Mouse (Mus musculus) spleen, postnatal 14 days (tissue): ENCODE measurements around the gene Ppp1r13b.
"Not testable (repeated sequence)": the region's sequence is repeated elsewhere in the genome, so short reads cannot be mapped to it uniquely, and the experiment has no call there.

Experiments
- DNase-seq, 2 experiments: peaks; one replicate each; pipeline ENCODE4 v3.0.0; 2021 to 2022; ENCODE audit warnings: low spot score in 2 of 2

Ppp1r13b gene

DNA sequence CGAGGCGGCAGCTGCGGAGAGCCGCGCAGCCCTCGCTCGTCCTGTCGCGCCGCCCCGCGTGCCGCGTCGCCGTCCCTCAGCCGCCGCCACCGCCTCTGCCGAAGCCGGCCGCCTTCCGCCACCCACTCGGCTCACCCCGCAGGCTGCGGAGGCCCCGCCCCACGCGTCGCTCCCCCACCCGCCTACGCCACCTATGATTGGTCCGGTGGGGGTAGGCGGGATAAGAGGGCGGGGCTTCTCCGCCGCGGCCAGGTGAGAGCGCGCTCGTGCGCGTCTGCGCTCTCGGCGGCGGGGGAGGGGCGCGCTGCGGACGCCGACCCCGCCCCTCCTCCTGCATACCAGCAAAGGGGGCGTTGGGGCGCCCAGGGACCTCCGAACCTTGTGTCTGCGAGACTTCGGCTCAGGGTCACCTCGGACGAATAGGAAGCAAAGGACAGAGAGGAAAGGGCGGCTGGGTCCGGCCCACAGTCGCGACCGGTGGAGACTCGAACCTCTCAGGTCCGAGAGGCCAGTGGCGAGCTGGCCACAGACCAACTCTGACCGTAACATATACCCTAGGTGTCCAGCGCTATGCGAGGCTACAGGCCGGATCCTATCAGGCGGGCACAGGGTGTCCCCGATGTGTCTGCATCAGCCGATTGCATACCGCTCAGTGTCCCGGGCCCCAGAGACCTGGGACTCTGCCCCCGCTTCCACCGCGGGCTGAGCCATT lies at the start of gene Ppp1r13b:
Ppp1r13b (minus strand) TSS at position 141 of the 712 bp plus-strand sequence.
- peak; percentile 88 to 91 for DNase-seq

DNA sequence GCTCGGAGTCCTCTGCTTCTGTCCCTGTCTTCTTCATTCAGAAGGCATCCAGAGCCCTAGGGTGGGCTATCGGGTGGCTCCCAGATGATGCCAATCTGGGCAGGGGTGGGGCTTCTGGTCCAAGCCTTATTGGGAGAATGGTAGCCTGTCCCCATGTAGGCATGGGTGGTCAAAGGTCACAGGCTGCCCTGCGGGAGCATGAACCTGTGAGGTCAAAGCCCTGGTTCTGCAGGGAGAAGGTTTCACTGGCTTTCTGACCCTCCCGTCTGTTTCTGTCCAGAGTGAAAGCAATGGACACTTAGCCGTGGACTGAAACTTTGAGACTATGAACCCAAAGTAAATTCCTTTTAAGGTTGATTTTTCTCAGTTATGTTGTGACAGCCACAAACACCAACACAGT lies 48.3 kb upstream of the Ppp1r13b start:
- DNase-seq: no peak

DNA sequence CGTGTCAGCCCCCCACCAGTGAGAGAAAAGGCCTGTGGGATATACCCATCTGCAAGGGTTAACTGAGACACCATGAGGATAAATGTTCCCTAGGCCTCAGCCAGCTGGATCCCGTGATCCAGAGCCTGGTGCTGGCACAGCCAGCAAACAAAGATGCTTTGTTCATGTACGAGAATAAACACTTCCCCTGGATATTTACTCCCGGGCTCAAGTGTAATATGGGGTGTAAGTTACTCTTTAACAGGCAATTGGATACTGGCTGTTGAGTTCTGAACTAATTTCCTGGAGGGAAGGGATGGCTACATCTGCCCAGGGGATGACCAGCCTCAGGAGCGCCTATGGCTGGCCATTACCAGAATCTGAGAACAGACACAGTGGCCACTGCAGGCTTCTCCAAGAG lies 43.8 kb upstream of the Ppp1r13b start:
- no peak for DNase-seq

DNA sequence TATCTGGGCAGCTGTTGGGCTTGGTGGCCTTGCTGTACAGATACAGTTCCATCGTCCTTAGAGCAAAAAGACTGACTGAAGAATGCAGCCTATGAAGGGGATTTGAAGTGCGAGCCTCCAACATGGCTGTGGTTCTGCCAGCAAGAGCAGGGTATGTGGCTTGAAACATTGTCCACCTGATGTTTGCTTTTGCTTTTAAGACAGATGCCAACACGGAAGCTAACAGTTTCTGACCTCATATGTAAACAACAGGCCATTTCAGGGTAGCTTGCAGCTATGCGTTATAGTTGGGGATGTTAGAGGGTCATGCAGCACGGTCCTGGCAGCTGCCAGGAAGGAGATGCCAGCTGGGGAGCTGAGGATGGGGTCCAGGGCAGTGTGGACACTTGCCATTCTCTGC lies 42.6 kb upstream of the Ppp1r13b start:
- no peak for DNase-seq

DNA sequence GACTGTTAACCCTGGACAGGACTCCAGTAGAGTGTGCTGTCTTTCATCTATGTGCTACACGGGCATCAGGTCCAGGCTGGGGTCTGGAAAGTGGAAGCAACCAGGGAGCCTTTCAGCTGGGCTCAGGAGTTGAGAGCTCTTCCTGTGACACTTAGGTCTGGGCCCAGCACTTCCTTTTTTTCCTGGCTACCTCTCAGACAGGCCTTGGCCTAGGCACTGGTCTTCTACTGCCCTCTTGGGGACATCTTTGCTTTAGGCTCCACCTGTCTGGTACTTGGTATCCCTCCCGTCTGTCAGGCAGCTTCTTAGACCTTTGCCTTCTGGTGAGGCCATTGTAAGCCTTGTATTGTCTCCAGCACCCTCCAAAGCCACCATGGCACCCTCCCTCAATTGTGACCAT lies 38.8 kb upstream of the Ppp1r13b start:
- DNase-seq: peak; percentile 24 to 51

DNA sequence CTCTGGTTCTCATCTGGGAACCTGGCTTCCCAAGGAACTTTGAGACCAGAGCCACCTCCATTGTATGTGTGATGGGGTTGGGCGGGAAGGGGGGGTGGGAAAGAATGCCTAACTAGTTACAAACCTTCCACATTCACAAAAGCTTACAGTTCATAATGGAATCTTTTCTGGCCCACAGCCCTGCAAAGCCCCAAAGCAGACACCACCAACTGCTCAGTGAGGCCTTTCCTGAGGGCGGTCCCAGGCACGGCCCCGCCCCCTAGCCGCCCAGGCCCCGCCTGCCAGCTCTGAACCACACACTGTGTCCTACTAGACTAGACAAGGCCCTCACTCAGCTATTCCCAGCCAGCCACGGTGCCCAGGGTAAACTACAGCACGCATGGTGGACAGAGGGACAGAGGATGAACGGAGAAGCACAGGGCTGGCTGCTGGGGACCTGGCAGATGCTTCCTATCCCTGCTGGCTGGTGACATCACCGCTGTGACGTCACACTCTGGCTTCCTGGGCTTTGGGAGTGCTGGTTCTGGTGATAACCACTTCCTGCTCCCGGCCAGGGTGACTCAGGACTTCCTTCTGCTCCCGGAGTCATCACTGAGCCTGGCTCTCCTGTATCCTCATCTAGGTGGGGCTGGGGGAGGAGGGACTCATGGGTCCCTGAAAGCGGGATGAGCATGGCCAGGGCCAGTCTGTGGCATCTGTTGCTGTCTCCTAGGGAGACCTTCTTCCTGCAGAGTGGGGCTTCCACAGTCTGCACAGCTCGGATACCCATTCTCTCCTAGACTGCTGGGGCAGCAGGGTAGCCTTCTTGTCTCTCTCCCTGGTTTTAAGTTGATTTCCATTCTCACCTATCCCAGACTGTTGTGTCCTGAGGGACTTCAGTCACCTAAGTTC lies 38.1 kb upstream of the Ppp1r13b start:
- DNase-seq: not testable (repeated sequence)

DNA sequence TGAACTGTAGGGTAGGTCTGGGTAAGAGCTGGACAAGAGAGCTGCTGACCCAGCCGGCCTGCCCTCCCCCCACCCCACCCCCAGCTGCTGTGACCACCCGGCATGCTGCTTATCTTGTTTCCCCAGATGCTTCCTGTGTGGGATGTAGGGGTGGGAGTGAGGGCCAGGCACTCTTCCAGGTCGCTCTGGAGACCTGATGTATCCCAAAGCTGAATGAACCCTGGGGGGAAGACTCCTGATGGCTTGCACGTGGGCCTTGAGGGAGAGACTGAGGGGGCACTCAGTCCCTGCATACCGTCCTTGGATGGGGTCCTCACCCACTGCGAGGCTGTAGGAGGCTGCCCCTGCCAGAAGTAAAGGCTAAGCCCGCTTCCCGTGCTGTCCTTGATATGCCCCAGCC lies 37.2 kb upstream of the Ppp1r13b start:
- DNase-seq: no peak

DNA sequence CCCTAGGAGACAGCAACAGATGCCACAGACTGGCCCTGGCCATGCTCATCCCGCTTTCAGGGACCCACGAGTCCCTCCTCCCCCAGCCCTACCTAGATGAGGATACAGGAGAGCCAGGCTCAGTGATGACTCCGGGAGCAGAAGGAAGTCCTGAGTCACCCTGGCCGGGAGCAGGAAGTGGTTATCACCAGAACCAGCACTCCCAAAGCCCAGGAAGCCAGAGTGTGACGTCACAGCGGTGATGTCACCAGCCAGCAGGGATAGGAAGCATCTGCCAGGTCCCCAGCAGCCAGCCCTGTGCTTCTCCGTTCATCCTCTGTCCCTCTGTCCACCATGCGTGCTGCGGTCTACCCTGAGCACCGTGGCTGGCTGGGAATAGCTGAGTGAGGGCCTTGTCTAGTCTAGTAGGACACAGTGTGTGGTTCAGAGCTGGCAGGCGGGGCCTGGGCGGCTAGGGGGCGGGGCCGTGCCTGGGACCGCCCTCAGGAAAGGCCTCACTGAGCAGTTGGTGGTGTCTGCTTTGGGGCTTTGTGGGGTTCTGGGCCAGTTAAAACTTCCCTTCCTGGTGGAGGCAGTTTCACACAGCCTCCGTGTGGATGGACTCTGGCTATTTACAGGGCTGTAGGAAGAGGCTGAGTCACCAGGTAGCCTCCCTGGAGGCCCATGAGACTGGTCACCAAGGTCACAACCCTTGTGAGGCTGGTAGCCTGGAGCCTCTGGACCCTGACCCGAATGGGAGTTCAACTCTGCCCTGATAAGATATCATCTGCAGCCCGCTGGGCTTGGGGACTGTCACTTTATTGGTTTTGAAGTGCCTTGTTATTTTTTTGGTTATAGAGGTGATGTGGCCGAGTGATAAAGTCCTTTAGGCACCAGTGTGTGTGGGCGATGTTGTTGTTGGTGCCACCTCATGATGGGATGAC lies 36.4 kb upstream of the Ppp1r13b start:
- not testable (repeated sequence) for DNase-seq

DNA sequence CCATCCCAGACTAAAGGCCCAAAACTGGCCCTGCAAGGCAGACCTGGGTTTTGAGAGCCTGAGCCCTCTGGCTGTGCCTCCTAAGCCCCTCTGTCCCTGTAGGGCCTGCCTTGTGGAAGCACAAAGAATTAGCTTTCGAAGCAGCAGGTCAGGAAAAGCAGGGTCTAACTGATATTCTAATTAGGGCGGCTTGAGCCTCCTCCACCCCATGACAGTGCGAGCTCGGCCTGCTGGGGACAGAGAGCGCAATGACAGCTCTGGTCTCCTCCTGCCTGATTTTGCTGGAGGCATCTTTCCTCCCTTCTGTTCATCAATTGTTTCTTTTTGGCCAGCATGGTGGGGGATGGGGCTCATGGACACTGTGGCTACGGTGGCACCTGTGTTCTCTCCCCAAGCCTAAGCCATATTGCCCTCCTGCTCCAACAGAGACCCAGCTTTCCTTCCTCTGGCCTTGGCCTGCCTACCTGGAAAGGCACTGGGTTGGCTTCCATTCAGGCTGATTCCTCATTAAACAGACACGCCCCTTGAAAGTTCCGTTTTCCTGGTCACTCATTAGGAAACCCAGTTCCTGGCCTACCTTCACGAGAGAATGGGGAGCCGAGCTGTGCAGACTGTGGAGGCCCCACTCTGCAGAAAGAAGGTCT lies 35.6 kb upstream of the Ppp1r13b start:
- DNase-seq: no peak

DNA sequence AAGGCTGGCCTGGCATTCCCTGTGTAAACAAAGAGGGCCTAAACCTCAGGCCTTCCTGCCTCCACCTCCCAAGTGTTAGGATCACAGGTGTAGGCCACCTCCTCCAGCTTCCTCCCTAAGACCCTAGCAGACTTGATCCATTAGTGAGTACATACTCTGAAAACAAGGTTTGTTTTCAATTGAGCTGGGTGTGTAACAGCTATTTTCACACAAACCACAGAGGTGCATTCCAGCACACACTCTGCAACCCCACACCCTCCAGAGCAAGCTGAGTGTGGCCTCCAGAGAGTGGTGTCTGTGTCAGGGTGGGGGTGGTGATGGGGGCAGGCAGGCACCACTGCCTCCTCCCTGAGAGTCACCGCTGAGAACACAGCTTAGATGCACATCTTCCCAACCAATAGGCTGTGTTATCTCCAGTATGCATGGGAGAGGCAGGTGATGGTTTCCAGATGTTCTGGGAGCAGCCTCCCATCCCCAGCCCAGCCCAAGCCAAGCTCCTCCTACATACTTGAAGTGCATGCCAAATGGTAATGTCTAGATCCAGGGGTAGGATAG lies 30.8 kb upstream of the Ppp1r13b start:
- DNase-seq: no peak

DNA sequence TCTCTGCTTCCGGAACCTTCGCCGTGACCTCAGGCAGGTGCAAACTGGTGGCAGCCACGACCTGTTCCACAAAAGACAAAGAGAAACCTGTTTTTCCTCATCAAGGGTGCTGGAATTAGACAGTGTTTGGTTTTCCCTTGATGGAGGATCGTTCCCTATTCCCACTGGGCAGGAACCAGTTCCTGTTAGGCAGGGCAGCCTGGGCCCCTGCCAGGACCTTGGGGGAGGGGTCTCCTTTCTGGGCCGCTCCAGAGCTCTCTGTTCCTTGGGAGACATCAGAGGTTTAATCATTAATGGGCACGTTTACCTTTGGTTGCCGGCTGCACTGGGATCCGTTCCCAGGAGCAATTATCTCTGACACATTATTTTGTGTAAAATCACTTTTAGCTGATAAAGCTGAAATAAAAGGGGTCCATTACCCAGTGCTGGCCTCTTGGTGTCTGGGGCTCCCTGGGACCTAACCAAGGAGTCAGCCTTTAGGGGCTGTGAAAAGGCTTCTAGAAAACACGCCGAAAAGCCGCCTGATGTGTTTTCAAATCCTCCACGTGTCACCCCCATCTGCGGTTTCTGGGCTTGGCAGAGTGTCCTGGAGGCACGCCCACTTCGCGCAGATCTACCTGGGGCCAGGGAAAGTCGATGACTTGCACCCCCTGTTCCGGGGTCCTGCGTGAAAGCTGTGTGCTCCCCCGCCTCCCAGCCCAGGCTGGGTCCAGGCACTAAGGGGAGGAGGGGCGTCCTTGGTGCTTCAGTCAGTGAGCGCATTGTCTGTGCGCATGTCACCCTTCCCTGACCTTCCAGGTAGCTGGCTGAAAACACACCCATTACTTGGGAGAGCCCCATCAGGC lies 29.0 kb upstream of the Ppp1r13b start:
- DNase-seq: no peak

DNA sequence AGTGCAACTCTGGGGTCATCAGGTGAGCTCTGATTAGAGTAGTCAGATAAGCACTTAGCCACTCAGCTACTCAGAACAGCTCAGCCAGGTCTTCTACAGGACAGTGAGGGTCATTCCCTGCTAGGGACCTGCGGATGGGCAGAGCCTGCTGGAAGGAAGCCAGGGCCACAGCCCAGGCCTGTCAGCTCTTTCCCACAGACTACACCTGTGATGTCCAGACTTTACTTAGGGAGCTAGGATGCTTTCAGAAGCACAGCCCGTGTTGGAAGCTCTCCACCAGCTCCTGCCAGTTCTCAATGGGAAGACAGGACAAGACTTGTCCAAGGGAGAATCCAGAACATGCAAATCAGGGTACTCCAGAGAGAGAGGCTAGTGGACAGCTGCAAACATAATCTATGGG lies 26.1 kb upstream of the Ppp1r13b start:
- DNase-seq: no peak

DNA sequence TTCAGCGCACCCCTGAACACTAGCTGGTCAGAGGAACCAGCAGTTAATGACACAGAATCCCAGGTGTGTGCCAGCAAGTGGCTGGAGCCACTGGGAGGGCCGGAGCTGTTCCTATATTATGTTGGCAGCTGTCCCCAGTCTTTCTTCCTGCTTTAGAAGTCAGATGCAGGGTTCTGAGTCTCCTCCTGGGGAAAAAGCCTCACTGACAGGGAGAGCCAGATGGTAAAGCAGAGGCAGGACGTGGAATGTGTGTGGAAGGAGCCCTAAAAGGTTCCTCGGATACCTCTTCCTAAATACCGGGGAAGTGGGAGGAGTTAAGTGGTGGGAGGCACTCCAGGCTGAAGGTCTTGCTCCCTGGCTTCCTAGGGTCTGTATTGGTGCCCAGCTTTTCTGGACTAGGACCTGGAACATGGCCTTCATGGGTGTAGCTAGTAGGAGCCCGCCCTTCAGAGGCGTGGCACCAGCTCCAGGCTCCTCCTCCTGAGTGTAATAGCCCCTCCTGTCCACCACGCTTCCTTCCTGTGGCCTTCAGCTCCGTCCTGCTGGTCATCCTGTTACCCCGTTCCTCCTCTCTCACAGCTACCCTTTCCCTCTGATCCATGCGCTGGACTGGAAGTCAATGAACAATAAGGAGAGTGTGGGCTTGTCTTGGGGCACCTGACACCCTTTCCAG lies 25.3 kb upstream of the Ppp1r13b start:
- DNase-seq: no peak

DNA sequence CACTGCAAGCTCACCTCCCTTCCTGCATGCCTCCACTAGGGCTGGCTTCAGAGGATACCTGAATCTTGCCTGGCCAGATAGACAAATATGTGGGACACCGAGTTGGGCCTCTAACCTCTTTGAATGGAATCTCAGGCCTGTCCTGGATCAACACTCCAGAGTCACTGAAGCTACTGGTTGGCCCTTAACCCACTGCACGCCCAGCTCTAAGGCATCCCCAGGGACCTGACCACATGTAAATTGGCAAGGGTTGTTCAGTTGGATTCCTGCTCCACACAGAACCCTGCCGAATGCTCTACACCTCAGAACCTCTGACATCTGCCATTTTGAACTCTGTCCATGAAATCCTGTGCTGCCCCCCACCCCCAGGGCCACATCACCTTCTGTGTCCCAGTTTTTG lies 24.6 kb upstream of the Ppp1r13b start:
- no peak for DNase-seq

DNA sequence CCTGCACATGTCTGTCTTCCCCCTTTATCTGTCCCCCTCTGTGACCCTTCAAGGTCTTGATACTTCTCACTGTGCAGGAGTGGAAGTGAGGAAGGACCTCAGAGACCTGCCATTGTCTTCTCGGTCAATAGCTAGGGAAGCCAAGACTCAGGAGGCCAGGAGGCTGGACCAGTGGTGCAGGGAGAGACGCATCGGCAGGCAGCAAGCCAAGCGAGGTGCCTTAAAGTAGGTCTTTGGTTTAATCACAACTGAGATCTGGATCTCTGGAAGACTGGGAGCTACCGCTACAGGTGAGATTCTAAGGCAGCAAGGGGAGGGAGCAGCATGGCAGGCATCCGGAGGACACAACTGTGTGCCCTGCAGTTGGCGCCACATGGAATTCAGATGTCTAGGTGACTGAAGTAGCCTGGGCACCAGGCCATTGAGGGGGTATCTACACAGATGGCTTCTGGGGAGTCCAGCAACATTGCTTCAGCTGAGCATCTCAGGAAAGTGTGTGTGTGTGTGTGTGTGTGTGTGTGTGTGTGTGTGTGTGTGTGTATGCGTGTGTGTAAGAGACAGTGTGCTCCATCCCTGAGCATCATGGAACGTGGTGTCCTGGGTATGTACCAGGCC lies 23.6 kb upstream of the Ppp1r13b start:
- no peak for DNase-seq

DNA sequence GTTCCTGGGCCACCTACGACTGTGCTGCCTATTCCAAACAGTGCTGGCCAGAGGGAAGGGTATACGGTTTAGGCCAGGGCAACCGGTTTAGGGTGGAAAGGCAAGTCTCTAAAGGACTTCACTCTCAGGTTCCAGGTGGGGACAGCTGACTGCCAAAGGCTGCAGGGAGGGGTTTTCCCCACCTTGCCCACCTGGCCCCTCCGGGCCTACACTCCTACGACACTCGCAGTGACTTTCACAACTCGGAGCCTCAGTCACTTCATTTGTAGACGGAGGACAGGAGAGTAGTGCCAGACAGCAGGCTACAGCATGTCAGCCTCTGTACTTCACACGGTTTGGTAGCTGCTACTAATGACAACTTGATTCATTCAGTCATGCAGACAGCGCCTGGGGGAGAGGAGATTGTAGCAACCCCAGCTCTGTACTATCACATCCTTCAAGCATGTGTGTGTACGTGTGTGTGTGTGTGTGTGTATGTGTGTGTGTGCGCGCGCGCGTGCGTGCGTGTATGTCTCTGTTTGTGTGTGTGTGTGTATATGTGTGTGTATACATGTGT lies 20.6 kb upstream of the Ppp1r13b start:
- DNase-seq: no peak

DNA sequence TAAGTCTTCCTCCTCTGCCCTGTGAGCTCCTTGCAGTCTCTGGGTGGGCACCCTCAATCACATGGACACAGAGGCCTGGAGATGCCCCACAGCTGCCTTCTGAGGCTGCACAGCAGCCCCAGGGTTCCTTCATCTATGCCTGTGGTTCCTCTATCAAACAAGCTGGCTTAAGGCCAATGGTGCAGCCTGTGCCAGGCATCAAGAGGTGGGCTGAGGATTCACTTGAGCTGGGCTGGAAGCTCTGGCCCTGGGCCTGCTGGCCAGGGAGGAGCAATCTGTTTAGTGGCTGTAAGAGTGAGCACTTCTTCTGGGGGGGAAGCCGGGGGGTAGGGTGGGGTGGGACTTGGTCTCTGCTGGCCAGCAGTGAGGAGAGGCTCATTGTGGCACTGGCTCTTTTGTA lies 19.4 kb upstream of the Ppp1r13b start:
- no peak for DNase-seq

DNA sequence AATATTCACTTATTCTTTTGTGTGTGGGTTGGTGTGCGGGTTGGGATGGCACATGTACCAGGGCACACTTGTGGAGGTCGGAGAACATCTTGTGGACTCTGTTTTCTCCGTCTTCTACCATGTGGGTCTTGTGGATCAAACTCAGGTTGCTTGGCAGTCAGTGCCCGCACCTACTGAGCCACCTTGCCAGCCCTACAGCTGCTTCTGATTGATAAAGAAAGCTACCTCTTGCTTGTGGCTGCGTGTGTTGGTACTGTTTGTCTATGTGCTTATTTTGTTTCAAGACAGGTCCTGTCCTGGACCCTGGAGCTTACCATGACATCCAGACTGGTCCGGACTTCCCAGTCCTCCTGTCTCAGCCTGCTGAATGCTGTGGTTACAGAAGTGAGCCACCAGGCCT lies 15.2 kb upstream of the Ppp1r13b start:
- DNase-seq: peak in 1 of 2 experiments; percentile 40

DNA sequence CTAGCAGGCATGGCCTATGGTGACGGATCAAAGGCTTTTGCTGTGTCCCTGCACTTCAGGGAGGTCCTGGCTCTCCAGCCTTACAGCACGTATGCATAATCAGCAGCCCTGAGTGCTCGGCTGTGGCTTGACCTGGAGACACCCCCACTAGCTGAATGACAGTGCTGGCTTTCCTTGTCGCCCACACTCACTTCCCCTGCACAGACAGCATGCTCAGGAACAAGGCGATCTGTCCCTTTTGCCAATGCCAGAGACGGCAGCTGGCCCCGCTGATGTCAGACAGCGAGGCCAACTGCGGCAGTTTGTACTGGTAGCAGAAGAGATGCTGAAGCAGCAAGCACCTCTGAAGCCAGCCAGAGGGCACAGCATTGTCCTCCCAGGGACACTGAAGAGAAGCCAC lies 12.1 kb upstream of the Ppp1r13b start:
- no peak for DNase-seq
